Mouse (Mus musculus) stomach, embryonic 16.5 days (tissue): ENCODE data around the gene Hpse. TPM values are rescaled to one million over a fixed set of nuclear protein-coding genes. Genes with fewer than 3 reads are reported as not detected.

ENCODE experiments used
- ATAC-seq: fragments of 200-750 bp; cut with Nextera tagmentation; 2 replicates; pipeline ENCODE4 v1.8.0; 2017; ENCODE audit warnings: moderate number of reproducible peaks, moderate TSS enrichment; ENCODE audit not compliant: insufficient read depth, low FRiP score
- H3K27ac ChIP-seq: fragments of 300-500 bp; sonication (generic); 2 replicates; pipeline ENCODE4 v1.5.1; 2014; ENCODE audit warnings: low read length
- H3K27me3 ChIP-seq: fragments of 300-500 bp; sonication (generic); 2 replicates; pipeline ENCODE4 v1.6.1; 2014; ENCODE audit warnings: low read length, control low read depth, mixed read lengths; ENCODE audit not compliant: control insufficient read depth, insufficient read depth
- H3K36me3 ChIP-seq: fragments of 300-500 bp; sonication (generic); 2 replicates; pipeline ENCODE4 v1.6.1; 2014; ENCODE audit warnings: low read length; ENCODE audit not compliant: control insufficient read depth, insufficient read depth
- H3K4me1 ChIP-seq: fragments of 300-500 bp; sonication (generic); 2 replicates; pipeline ENCODE4 v1.6.1; 2014; ENCODE audit warnings: low read length, control low read depth, mixed read lengths; ENCODE audit not compliant: control insufficient read depth, insufficient read depth
- H3K4me2 ChIP-seq: fragments of 300-500 bp; sonication (generic); 2 replicates; pipeline ENCODE4 v1.6.1; 2014; ENCODE audit warnings: low read depth, low read length, mixed read lengths
- H3K4me3 ChIP-seq: fragments of 300-500 bp; sonication (generic); replicated peaks from 2 replicates; pipeline ENCODE4 v1.5.1; 2014; ENCODE audit warnings: mild to moderate bottlenecking, low read length
- H3K9ac ChIP-seq: fragments of 300-500 bp; sonication (generic); 2 replicates; pipeline ENCODE4 v1.6.1; 2014; ENCODE audit warnings: low read length
- H3K9me3 ChIP-seq: fragments of 300-500 bp; sonication (generic); replicated peaks from 2 replicates; pipeline ENCODE4 v1.6.1; 2016; ENCODE audit warnings: low read length, control low read depth; ENCODE audit not compliant: control insufficient read depth
- WGBS: fragments of 180-500 bp; shearing (Covaris S2); extraction: QIAGEN DNeasy Blood & Tissue Kit; methylation state at CpG from one replicate; pipeline ENCODE4 v1.1.7; 2014; 5-methylcytosine and 5-hydroxymethylcytosine counted together
- polyA plus RNA-seq: library from polyadenylated mRNA; unstranded; fragments of >200 nt; fragmentation: Nextera tagmentation; extraction: Ambion mirVana; gene quantifications from 2 replicates; pipeline ENCODE4 v1.2.1, GENCODE M21; 2015

Gene Hpse
- polyA plus RNA-seq, 1 experiment from 2014 or later: 8.3 TPM

DNA sequence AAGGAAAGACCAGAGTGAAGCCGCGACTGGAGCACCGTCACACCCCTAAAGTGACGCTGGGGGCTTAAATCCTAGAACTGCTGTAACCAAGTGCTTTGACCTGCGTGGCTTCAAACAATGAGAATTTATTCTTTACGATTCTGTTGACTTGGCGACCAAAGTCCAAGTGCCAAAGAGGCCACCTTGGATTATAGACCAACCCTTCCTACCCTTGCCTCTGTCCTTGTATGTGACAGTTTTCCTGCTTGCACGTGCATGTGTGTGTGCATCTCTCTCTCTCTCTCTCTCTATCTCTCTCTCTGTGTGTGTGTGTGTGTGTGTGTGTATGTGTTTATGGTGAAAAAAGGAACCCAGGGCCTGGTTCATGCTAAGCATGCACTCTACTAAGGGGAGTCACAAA lies 19.3 kb upstream of the Hpse start:
- H3K27ac ChIP-seq: no peak overlapping the region
- ATAC-seq: no peak
- H3K9ac ChIP-seq: no peak overlapping the region
- H3K4me1 ChIP-seq: no peaks in the 10 kb centered on the region
- no peak overlapping the region for H3K4me3 ChIP-seq
- H3K4me2 ChIP-seq: no peak overlapping the region
- no peaks in the 10 kb centered on the region for H3K9me3 ChIP-seq
- 88% methylated on average over 8 of the region's 8 CpGs for WGBS
- H3K36me3 ChIP-seq: no peaks in the 10 kb centered on the region
- H3K27me3 ChIP-seq: no peaks in the 10 kb centered on the region

DNA sequence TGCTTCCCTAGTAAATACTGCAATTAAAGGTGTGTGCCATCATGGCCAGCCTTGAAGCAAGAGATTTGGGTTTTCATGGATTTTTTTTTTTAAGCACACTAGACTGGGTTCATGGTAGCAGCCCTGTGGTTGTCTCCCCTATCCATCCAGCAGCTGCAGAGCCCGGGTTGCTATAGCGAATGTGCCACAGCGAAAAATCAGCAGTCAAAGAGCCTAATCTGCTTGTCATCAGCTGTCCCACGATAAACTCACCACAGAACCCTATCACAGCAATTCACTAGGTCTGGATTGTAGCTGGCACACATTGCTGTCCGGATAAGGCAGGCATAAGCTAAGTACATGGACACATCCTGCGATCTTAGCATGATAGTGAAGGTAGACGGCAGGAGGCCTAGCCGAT lies 17.4 kb upstream of the Hpse start:
- H3K4me2 ChIP-seq: no peak overlapping the region
- H3K27ac ChIP-seq: no peak overlapping the region
- no peaks in the 10 kb centered on the region for H3K4me1 ChIP-seq
- 83% methylated on average over 8 of the region's 8 CpGs for WGBS
- H3K36me3 ChIP-seq: no peaks in the 10 kb centered on the region
- no peaks in the 10 kb centered on the region for H3K9me3 ChIP-seq
- no peaks in the 10 kb centered on the region for H3K27me3 ChIP-seq
- ATAC-seq: no peak
- no peak overlapping the region for H3K9ac ChIP-seq
- no peak overlapping the region for H3K4me3 ChIP-seq

DNA sequence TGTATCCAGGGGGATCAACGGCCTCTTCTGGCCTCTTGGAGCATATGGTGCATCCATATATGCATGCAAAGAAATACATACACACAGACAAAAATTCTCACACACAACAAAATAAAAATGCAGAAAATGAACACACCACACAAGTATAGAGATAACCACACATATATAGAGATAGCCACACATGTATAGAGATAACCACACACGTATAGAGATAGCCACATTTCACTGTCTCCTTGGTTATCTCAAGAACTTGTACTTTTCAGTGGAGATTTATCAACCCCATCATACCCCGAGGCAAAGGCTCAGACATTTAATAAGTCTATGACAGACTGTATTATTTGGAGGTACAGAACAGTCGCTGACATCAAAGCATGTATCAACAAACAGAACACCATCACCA lies 15.0 kb upstream of the Hpse start:
- WGBS: 72% methylated on average over 4 of the region's 4 CpGs
- Histone ChIP-seq H3K9ac (no peak overlapping the region), H3K4me1 (no peaks in the 10 kb centered on the region), H3K36me3 (no peaks in the 10 kb centered on the region), H3K4me3 (no peak overlapping the region), H3K27ac (no peak overlapping the region), H3K9me3 (no peaks in the 10 kb centered on the region), H3K4me2 (no peak overlapping the region), H3K27me3 (no peaks in the 10 kb centered on the region)
- ATAC-seq: no peak

DNA sequence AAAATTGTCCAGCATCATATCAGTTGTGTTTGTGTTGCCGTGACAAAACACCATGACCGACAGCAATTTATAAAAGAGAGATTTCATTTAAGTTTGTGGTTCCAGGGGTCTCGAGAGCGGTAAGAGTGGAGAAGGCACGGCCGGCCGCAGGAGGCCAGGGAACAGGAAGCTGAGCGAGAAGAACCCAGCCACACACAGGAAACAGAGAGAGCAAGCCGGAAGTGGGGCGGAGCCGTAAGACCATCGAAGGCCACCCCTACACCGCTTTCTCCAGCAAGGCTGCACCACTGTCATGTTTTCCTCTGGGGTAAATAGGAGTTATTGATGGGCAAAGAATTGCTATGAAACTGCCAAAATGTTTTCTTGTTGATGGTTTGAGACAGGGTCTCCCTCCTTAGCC lies 9.2 kb upstream of the Hpse start:
- no peak for ATAC-seq
- Histone ChIP-seq H3K9me3 (0 out of 2 replicates have a peak, but pooled peaks cover 2% of the 10 kb centered on the region), H3K27ac (no peak overlapping the region), H3K4me3 (no peak overlapping the region), H3K36me3 (no peaks in the 10 kb centered on the region), H3K4me2 (no peak overlapping the region), H3K27me3 (no peaks in the 10 kb centered on the region), H3K9ac (no peak overlapping the region), H3K4me1 (no peaks in the 10 kb centered on the region)
- 79% methylated on average over 13 of the region's 13 CpGs for whole genome bisulfite sequencing

DNA sequence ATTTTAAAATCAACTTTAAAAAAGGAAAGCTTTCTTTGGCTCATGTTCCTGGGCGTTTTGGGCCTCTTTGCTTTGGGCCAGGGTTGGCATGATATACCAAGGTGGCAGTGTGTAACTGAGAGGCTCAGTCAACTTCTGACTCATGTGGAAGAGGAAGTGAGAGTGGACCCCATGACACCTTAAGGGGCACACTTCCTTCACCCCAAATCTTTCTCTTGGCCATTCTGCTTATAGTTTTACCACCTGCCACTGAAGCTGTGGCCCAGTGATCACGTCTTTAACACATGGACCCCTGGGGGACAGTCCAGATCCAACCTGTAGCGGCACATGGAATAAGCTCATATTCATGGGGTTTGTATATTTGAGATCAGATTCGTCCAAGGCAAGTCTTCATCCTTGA lies 6.5 kb upstream of the Hpse start:
- no peak overlapping the region for H3K27ac ChIP-seq
- 78% methylated on average over 4 of the region's 4 CpGs for WGBS
- no peak overlapping the region for H3K4me3 ChIP-seq
- H3K4me1 ChIP-seq: no peaks in the 10 kb centered on the region
- no peak overlapping the region for H3K4me2 ChIP-seq
- H3K36me3 ChIP-seq: no peaks in the 10 kb centered on the region
- no peak for ATAC-seq
- no peak overlapping the region for H3K9ac ChIP-seq
- no peaks in the 10 kb centered on the region for H3K27me3 ChIP-seq
- H3K9me3 ChIP-seq: 0 out of 2 replicates have a peak, but pooled peaks cover 2% of the 10 kb centered on the region

DNA sequence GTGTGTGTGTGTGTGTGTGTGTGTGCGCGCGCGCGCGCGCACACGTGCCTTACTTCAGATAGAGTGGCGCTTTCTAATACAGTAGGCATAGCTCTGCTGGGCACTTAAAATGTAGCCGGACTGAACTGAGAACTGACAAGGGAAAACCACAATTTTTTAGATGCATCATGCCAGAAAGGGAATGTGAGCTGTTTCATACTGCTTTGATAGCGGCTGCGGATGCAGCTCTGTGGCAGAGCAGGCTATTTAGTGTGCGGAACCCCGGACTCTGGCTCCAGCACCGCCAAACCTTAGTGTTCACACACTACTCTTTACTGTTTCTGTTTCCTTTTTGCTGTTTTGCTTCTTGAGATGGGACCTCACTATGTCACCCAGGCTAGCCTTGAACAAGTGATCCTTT lies 2.8 kb downstream of the Hpse start:
- Histone ChIP-seq H3K27ac (no peak overlapping the region), H3K4me3 (no peak overlapping the region), H3K36me3 (no peaks in the 10 kb centered on the region), H3K9ac (no peak overlapping the region), H3K27me3 (peaks cover 4% of the 10 kb centered on the region; the same call in 1 of the 2 replicates), H3K9me3 (no peaks in the 10 kb centered on the region), H3K4me2 (no peak overlapping the region), H3K4me1 (peaks cover 6% of the 10 kb centered on the region; the same call in 1 of the 2 replicates)
- ATAC-seq: no peak
- WGBS: 95% methylated on average over 15 of the region's 15 CpGs

DNA sequence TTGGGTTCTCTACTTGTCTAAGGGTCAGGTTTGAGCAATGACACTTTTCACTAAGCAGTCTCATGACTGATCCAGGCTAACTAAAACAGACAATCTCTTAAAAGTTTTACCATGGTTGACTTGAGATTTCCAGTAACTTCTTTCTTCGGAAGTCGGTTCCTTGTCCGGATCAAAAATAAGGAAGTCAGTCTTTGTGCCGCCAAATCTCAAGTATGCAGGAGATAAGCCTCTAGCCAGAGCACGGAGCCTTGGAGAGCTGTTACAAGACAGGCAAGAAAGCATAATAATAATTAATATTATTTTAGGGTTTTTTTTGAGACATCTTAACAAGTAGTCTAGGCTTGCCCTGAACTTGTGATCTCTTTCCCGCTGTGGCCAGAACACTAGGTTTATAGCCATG lies 8.3 kb downstream of the Hpse start:
- Histone ChIP-seq H3K27me3 (no peaks in the 10 kb centered on the region), H3K36me3 (no peaks in the 10 kb centered on the region), H3K4me2 (no peak overlapping the region), H3K9me3 (no peaks in the 10 kb centered on the region), H3K4me3 (no peak overlapping the region), H3K4me1 (no peaks in the 10 kb centered on the region), H3K9ac (no peak overlapping the region), H3K27ac (no peak overlapping the region)
- ATAC-seq: no peak
- WGBS: 78% methylated on average over 6 of the region's 6 CpGs

DNA sequence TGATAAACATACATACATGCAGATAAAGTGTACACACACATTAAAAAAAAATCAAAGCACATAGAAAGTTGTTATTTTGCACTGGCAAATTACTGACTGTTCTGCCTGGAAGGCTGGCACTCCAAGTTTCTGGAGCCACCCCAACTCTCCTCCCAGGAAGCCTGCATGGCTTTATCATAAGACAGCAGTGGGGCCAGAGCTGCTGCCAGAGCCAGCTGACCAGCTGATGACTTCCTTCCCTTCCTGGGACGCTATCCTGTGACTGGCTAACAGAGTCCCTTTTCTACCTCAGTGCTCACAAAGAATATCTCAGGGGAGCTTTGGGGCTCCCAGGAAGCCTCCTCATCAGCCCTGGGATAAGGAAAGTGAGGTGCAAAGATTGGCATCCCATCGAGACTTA lies 9.5 kb downstream of the Hpse start:
- H3K4me3 ChIP-seq: no peak overlapping the region
- no peaks in the 10 kb centered on the region for H3K27me3 ChIP-seq
- no peaks in the 10 kb centered on the region for H3K4me1 ChIP-seq
- H3K9ac ChIP-seq: no peak overlapping the region
- H3K36me3 ChIP-seq: no peaks in the 10 kb centered on the region
- H3K4me2 ChIP-seq: no peak overlapping the region
- H3K9me3 ChIP-seq: no peaks in the 10 kb centered on the region
- no peak for ATAC-seq
- H3K27ac ChIP-seq: no peak overlapping the region
- WGBS: 64% methylated on average over 2 of the region's 2 CpGs

DNA sequence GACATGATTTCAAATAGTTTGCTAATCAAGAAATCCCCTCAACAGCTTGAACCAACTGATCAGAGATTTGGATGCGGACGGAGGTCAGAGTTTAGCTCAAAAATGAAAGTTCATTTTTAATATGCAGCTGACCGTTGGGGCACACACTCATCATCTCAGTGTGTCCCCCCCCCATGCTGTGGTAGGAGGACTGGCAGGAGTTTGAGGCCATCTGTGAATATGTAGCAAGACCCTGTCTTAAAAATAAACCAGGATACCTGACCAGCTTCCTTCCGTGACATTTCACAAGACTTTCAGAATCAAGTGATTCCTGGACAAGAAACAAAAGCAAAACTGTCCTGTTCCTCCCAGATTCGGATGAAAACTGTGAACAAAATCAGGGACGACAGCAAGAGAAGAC lies 10.5 kb downstream of the Hpse start:
- no peak for ATAC-seq
- WGBS: 89% methylated on average over 6 of the region's 6 CpGs
- Histone ChIP-seq H3K4me1 (no peaks in the 10 kb centered on the region), H3K27ac (no peak overlapping the region), H3K36me3 (no peaks in the 10 kb centered on the region), H3K4me3 (no peak overlapping the region), H3K4me2 (no peak overlapping the region), H3K9me3 (no peaks in the 10 kb centered on the region), H3K9ac (no peak overlapping the region), H3K27me3 (no peaks in the 10 kb centered on the region)

DNA sequence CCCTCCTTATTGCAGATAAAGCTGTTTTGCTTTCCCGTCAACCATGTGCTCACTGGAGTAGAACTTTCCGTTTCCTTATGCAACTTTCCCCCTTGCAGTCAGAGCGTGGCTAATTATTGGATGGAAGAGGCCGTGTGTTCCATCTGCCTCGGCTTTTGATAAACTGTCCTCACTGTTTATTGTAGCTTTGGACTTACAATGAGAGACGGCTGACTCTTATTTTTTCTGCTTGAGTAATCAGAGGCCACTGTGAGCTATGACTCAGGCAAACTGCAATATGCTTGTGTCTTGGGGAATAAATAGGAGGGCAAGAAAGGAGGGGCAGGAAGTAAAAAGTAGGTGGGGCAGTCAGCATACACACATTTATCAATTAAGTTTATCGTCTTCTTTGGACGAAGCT lies 12.8 kb downstream of the Hpse start:
- Histone ChIP-seq H3K9me3 (no peaks in the 10 kb centered on the region), H3K36me3 (no peaks in the 10 kb centered on the region), H3K4me1 (no peaks in the 10 kb centered on the region), H3K4me3 (no peak overlapping the region), H3K27me3 (no peaks in the 10 kb centered on the region), H3K27ac (no peak overlapping the region), H3K9ac (no peak overlapping the region), H3K4me2 (no peak overlapping the region)
- no peak for ATAC-seq
- WGBS: 53% methylated on average over 8 of the region's 8 CpGs
